Mouse (Mus musculus) embryo, embryonic 10 days (tissue): ENCODE data around the gene Rerg.
"Not testable (repeated sequence)": the region's sequence is repeated elsewhere in the genome, so short reads cannot be mapped to it uniquely, and the experiment has no call there.

Experiments
- DNase-seq: peaks from one replicate; pipeline ENCODE4 v3.0.0-alpha.2; 2015; ENCODE audit warnings: low spot score

The Rerg gene

GRCm38 (mm10) chr6:137076225-137076624, 94.1 kb downstream of the Rerg start:
- DNase-seq: no peak

GRCm38 (mm10) chr6:137072256-137072655, 98.0 kb downstream of the Rerg start:
- no peak for DNase-seq

- DNase-seq: no peak
These were observed 98.8 kb downstream of the Rerg start for GRCm38 (mm10) chr6:137071466-137071865.

GRCm38 (mm10) chr6:137065506-137065905, 104.8 kb downstream of the Rerg start:
- no peak for DNase-seq

- no peak for DNase-seq
These were observed 105.5 kb downstream of the Rerg start for GRCm38 (mm10) chr6:137064786-137065185.

- no peak for DNase-seq
These were observed 106.9 kb downstream of the Rerg start for GRCm38 (mm10) chr6:137063239-137063940.

GRCm38 (mm10) chr6:137061880-137062531, 108.3 kb downstream of the Rerg start:
- DNase-seq: no peak

GRCm38 (mm10) chr6:137060595-137060994, 109.7 kb downstream of the Rerg start:
- DNase-seq: no peak

GRCm38 (mm10) chr6:137058257-137058656, 112.0 kb downstream of the Rerg start:
- no peak for DNase-seq

GRCm38 (mm10) chr6:137054073-137054472, 116.2 kb downstream of the Rerg start:
- no peak for DNase-seq

GRCm38 (mm10) chr6:137053464-137053863, 116.8 kb downstream of the Rerg start:
- DNase-seq: peak; percentile 17

- no peak for DNase-seq
These were observed 117.3 kb downstream of the Rerg start for GRCm38 (mm10) chr6:137053006-137053405.

- DNase-seq: no peak
These were observed 123.3 kb downstream of the Rerg start for GRCm38 (mm10) chr6:137047036-137047435.

- DNase-seq: no peak
These were observed 125.2 kb downstream of the Rerg start for GRCm38 (mm10) chr6:137045011-137045504.

GRCm38 (mm10) chr6:137035611-137036395, 134.5 kb downstream of the Rerg start:
- not testable (repeated sequence) for DNase-seq

- DNase-seq: no peak
These were observed 139.6 kb downstream of the Rerg start for GRCm38 (mm10) chr6:137030611-137031097.

GRCm38 (mm10) chr6:137029931-137030610, 140.2 kb downstream of the Rerg start:
- DNase-seq: no peak

- DNase-seq: no peak
These were observed 144.8 kb downstream of the Rerg start for GRCm38 (mm10) chr6:137025461-137025860.

- no peak for DNase-seq
These were observed 145.8 kb downstream of the Rerg start for GRCm38 (mm10) chr6:137024541-137024940.

- no peak for DNase-seq
These were observed 152.9 kb downstream of the Rerg start for GRCm38 (mm10) chr6:137017216-137017973.

- no peak for DNase-seq
These were observed 156.0 kb downstream of the Rerg start for GRCm38 (mm10) chr6:137014346-137014745.
